Mouse (Mus musculus): ENCODE results near the gene Xrcc3.

Gene Xrcc3

DNA sequence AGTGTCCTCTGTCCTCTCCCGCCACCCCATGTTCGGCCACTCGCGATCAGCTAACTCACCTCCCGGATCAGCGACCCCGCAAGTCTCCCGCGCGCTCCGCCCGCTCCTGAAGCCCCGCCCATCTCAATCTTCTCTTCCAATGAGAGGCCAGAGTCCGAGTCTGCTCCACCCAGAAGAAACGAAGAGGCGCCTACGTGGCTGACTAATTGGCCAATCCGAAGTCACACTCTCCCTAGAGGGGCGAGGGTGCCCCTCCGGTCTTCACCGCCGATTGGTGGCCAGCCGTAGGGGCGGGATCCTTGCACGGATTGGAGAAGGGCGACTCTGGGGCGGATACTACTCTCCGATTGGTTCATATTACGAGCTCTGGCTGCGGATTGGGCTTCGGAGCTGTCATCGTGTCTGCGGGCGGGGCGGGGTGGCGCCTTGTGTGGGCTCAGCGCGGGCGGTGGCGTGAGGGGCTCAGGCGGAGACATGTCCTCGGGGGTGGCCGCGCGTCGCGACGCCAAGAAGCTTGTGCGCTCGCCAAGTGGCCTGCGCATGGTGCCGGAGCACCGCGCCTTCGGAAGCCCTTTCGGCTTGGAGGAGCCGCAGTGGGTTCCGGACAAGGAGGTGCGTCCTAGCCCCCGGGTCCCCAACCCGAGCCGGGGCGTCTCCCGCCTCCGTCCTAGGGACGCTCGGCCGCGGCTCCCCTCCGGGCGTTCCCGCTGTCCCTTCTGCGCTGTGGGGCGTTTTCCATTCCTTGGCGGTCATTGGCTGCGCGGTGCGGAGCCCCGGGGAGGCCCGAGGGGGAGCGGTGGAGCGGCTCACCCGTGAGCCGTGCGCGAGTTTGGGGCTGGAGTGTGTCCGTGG lies at the start of gene Xrcc3, which contains the start of gene Zfyve21:
Gene Xrcc3 (minus strand): TSS at position 108 of the 852 bp plus-strand sequence.
Gene Zfyve21 (plus strand): TSS at position 405 of the 852 bp plus-strand sequence.
- DNase-seq (ENCODE audit: low spot score) = peak; percentile 91

DNA sequence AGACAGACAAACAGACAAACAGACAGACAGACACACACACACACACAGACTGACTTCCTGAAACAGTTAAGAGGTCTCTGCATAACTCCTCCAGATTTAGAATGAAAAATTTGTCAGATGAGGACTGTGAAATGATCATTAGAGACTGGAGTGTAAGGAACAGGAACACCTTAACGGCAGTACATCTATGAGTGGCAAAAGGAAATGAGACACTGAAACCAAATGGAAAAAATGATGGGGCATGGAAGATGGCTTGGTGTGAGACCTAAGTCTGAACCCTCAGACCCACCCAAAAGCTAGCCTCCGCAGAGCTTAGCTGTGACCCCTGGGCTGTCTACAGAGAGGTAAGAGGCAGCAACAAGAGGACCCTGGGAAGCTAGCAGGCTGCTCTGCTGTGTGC lies 41.8 kb upstream of the Xrcc3 start:
- DNase-seq (ENCODE audit: low spot score) = no peak

- no peak for DNase-seq (ENCODE audit: low spot score)
Measured at GRCm38 (mm10) chr12:111853546-111853945, 39.9 kb upstream of the Xrcc3 start.

DNA sequence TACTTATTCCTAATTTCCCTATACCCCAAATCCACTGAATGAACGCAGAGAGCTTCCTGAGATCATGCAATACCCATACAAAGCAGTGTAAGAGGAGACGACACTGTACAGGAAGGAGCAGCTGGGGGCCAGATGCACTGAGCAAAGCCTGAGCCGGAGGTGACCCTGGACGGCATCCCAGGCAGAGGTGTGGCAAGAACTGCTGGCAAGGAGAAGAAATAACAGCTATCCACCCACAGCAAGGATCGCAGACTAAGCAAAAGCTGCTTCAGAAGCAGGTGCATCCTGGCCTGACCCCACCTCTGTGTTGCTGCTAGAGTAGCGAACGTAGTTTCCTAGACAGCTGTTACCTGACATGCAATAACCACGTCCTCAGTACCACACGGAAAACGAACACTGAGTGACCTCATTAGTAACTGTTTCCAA lies 39.4 kb upstream of the Xrcc3 start:
- no peak for DNase-seq (ENCODE audit: low spot score)

DNA sequence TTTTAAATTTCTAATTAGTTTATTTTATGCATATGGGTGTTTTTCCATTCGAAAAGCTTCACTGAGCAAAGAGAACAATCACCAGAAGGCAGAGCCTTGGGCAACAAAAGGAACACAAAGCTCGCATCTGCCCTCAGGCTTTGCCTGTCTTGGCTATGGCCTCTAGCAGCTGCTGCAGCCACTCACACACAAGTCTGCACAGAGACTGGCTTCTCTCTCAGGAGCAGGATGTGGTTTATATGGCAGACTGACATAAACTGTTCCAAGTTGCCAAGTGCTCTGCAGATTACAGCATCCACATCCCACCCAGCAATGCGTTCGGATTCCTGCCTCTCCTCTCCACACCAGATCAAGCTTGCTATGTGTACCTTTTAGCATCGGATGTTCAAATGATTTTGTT lies 38.1 kb upstream of the Xrcc3 start:
- no peak for DNase-seq (ENCODE audit: low spot score)

- no peak for DNase-seq (ENCODE audit: low spot score)
Measured at GRCm38 (mm10) chr12:111851235-111851634, 37.6 kb upstream of the Xrcc3 start.

DNA sequence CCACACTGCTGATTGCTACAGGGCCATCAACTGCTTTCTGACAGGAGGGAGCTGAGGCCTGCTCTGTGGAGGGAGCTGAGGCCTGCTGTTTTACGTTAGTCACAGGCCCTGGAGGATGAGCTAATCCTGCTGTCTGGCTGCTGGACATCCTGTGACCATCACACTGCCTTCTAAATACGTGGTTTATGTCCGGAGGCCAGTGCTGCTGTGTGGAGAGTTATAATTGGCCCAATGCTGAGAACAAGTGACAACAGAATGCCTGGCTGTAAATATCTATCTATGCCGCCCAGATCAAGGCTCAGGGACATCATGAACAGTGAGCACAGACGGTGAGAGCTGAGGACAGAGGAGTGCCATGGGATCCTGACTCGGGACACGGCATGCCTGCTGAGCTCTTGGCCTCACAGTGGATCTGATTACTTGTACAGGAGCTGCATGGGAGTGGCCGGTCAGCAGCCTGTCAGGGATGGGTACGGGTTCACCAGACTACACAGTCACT lies 34.7 kb upstream of the Xrcc3 start:
- no peak for DNase-seq (ENCODE audit: low spot score)

DNA sequence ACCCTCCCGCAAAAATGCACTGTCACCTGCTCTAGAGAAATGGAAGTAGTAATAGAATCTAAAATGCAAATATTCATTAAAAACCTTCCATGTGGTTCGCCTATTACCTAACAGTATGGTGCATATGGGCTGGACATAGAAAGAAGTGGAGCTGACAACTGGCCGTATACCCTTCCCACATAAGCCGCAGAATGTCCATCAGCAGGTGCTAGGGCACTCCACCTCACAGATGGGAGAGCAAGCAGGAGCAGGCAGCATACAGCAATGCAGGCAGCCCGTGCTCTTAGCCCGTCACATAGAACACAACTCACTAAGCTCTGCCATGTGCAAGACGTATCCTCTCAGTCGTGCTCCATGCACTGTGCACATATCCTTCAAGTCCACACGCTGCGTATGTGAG lies 33.1 kb upstream of the Xrcc3 start:
- no peak for DNase-seq (ENCODE audit: low spot score)

DNA sequence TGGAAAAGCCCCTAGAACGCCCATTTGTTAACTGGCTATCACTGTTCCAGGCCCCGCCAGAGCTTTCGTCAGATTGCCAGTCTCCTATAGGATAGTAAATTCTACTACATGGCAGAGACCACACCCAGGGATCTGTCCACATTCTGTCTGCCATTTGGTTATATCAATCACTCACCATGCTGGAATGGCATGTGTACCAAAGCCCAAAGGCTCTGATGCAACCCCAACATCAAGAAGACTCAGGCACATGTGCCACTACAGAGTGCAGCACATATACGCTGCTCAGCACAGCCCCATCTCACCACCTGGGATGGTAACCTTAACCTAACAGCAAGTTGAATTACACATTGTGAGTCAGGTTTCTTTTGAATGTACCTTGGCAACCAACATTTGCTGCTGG lies 32.3 kb upstream of the Xrcc3 start:
- DNase-seq (ENCODE audit: low spot score) = no peak

- no peak for DNase-seq (ENCODE audit: low spot score)
Measured at GRCm38 (mm10) chr12:111843470-111843869, 29.8 kb upstream of the Xrcc3 start.

DNA sequence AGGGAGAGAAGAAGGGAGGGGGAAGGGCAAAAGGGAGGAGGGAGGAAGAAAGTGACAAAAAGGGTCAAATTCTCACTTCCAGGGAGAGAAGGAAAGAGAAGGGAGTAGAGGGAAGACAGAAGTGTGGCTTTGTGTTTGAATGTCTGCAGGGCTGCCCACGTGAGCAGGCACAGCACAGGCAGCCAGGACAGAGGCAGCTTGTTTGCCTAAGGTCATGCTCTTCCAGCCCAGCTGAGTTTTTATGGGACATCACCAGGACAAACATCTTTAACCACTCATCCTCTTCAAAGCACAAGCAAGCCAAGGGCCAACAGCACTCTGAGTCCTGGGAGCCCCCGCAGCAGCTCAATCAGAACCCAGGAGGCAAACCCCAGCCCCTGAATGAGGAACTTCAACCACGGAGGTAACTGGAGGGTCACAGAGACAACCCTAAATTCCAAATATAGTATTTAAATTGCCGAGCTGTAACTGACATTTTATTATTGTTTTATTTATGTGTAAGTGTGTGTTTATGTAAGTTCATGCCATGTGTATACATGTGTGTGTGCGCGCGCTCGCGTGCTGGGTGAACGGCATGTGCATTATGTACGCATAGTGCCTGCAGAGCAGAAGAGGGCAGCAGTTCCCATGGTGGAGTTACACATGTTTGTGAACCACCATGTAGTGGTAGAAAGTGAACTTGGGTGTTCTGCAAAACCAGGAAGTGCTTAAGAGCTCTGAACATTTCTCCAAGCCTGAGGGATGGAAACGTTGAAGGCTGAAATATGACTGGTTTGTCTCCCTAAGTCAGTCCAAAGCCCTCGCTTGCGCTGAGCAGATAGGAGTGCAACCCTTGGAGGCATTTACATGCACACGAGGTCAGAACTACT lies 29.1 kb upstream of the Xrcc3 start:
- no peak for DNase-seq (ENCODE audit: low spot score)

DNA sequence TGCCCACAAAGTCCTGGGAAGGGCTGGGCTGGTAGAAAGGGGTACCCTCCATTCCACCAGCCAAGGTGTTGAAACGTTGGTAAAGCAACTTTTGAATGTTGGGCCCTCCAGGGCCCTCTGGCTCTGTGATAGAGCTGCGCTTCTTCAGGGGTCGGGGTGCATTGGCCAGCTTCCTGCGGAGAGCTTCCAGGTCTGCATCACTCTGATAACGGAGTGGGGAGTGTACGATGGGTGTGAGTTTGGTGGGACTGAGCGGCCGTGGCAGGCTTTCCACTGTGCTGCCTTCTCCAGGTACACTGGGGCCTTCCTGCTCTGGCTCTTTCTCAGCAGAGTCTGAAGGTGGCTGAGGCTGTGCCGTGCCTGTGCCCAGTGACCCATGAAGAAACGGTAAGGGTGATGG lies 19.8 kb upstream of the Xrcc3 start:
- DNase-seq (ENCODE audit: low spot score) = no peak

DNA sequence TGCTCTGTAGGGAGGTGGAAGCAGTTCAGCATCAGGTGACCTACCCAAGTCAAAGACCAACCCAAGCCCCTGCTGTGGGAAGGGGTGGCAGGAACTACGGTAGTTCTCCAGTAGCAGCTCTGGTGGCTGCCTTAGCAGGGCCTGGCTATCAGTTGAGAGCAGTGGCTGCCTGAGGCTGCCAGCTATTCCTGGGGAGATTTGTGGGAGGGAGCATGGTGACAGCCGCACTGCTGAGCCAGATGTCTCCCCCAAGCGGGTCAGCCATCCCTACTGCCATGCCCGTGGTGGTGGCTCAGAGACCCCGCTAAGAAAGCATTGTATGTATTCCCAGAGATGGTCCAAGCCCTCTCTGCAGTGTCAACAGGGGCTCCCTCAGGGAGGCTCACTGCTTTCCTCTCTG lies 19.0 kb upstream of the Xrcc3 start:
- DNase-seq (ENCODE audit: low spot score) = no peak

DNA sequence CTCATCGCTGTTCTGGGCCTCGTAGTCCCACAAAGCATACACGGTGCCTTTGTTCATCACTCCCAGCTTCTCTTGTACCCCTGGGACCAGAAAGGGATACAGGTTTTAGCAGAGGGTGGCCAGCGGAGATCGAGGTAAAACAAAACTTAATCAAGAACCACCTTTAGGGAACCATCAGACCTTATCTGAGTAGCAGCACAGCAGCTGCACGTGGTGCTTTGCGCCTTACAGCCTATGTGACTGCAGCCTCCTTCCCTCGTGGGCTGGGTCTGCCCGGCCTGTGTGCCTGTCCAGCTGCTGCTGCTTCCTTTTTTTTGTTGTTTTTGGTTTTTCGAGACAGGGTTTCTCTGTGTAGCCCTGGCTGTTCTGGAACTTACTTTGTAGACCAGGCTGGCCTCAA lies 16.7 kb upstream of the Xrcc3 start:
- no peak for DNase-seq (ENCODE audit: low spot score)

DNA sequence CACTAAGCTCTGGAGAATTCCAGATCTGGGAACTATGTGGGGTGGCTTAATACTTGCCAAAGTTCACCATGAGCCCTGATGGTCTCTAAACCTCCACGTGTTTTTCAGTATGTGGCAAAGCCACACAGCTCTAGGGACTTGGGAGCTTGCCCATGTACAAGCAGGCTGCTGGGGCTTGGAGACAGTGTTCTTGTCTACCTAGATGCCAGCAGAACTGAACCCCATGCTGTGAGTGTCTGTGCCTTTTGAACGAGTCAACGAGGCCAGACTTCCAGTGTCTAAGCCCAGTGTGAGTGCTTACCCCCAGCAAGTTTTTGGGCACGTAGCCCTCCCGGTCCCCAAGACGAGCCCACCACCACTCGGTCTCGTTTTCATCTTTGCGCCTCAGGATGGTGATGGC lies 16.3 kb upstream of the Xrcc3 start:
- no peak for DNase-seq (ENCODE audit: low spot score)

DNA sequence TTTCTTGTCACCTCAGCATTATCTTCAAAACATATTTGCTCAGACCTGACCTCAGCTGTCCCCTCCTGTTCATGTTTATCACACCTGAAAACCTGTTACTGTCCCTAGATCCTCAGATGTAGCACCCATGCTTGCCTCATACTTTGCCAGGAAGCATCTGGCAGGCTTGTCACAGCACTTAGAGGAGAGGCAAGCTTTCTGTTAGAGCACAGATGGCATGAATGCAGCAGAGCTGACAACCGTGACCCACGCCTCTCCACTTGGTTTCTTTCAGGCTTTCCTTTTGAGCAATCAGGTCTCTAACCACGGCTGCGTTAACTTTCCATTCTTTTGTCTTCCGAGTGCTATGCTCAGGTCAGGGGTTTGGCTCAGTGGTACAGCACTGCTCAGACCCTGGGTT lies 15.8 kb upstream of the Xrcc3 start:
- no peak for DNase-seq (ENCODE audit: low spot score)

GRCm38 (mm10) chr12:111827556-111827955 lies 13.9 kb upstream of the Xrcc3 start:
- DNase-seq (ENCODE audit: low spot score) = no peak

DNA sequence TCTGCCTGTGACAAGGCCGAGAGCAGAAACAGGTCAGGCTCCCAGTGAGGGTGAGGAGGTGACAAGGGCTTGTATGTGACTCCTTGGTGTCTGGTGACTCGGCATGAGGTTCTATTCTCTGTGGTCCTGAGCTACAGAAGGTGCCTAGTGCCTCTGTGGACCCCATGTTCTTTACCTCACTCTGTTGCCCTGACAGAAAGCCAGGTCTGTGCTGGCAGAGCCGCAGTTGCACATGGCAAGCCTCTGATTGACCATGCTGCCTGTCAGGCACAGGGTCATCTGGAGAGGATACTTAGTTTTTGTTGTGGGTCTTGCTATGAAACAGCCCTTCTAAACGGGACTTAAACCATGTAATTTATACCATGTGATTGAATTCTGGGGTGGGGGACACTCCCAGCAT lies 8.3 kb upstream of the Xrcc3 start:
- DNase-seq (ENCODE audit: low spot score) = no peak

DNA sequence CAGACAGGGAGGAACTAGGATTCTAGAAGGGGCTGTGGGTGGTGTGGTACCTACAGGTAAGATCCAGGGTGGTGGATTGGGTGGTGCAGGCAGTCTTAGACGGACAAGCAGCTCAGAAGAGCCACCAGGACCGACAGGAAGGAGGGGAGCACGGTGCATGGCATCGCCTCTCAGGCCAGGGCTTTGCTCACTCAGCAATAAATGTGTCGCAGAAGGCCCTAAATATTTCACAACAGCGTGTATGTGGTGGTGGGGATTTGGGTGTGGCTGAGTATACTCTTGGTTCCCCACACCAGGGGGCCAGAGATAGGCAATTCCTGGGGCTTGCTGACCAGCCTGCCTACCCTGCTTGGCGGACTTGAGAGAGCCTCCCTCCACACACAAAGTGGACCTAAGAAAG lies 7.0 kb upstream of the Xrcc3 start:
- DNase-seq (ENCODE audit: low spot score) = no peak

- DNase-seq (ENCODE audit: low spot score) = no peak
Measured at GRCm38 (mm10) chr12:111819936-111820335, 6.3 kb upstream of the Xrcc3 start.

GRCm38 (mm10) chr12:111817991-111818390 lies 4.3 kb upstream of the Xrcc3 start:
- DNase-seq (ENCODE audit: low spot score) = no peak

- DNase-seq (ENCODE audit: low spot score) = no peak
Measured at GRCm38 (mm10) chr12:111816967-111817366, 3.3 kb upstream of the Xrcc3 start.

GRCm38 (mm10) chr12:111816528-111816927 lies 2.9 kb upstream of the Xrcc3 start:
- DNase-seq (ENCODE audit: low spot score) = peak; percentile 53
